Mouse (Mus musculus): ENCODE measurements around the gene Apba3. TPM values are rescaled to one million over a fixed set of nuclear protein-coding genes. Genes with fewer than 3 reads are reported as not detected.
A peak's percentile ranks its signal among the peaks of the same experiment; 100 is the strongest.

The Apba3 gene
- polyA plus RNA-seq, 1 experiment from 2014 or later: 57.2 TPM

GRCm38 (mm10) chr10:81257158-81258039 lies 9.4 kb upstream of the Apba3 start:
- WGBS: 3% methylated on average over 62 of the region's 62 CpGs
- Histone ChIP-seq H3K27me3 (replicated peaks; ENCODE audit: low read depth, poor library complexity, severe bottlenecking) (peaks cover 89% of the 10 kb centered on the region), H3K27ac (replicated peaks) (peak overlapping the region; percentile 48; the same call in 1 of the 2 replicates)

GRCm38 (mm10) chr10:81259225-81259884 lies 7.4 kb upstream of the Apba3 start:
- Histone ChIP-seq H3K27ac (replicated peaks) (no peak overlapping the region; the same call in 1 of the 2 replicates), H3K4me1 (peaks cover 26% of the 10 kb centered on the region), H3K9me3 (no peaks in the 10 kb centered on the region), H3K27me3 (replicated peaks; ENCODE audit: low read depth, poor library complexity, severe bottlenecking) (peaks cover 69% of the 10 kb centered on the region), H3K36me3 (replicated peaks) (peaks cover 38% of the 10 kb centered on the region), H3K4me3 (peak overlapping the region; percentile 11; the same call in 1 of the 2 replicates)
- 53% methylated on average over 21 of the region's 21 CpGs for WGBS
- no peak for DNase-seq (ENCODE audit: low spot score)

More at GRCm38 (mm10) chr10:81257158-81258039, 9.4 kb upstream of the Apba3 start:
- peak; percentile 64 for DNase-seq (ENCODE audit: low spot score)
- Histone ChIP-seq H3K4me3 (peak overlapping the region; percentile 62), H3K9me3 (no peaks in the 10 kb centered on the region), H3K4me1 (peaks cover 37% of the 10 kb centered on the region), H3K36me3 (replicated peaks) (peaks cover 18% of the 10 kb centered on the region)

- peaks cover 52% of the 10 kb centered on the region for H3K27me3 ChIP-seq (replicated peaks; ENCODE audit: low read depth, poor library complexity, severe bottlenecking)
Observed at GRCm38 (mm10) chr10:81261025-81261424, 5.7 kb upstream of the Apba3 start.

DNA sequence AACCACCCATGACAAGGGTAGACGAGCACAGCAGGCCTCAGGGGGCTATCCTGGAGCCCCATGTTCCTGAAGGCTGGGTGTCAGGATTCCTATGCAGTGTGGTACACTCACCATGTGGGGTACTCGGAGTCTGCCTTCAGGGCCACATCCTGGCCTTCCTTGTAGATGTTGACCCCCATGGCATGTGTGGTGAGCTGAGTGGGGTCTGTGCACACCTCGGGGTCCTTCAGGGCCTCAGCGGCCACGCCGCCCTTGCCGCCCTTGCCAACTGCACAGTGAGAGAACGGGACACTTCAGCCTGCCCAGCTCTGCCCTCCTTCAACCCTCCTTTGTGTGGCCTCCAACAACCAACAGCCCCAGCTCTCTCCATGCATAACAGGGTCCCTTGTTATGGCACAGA lies 1.2 kb upstream of the Apba3 start:
- peaks cover 64% of the 10 kb centered on the region for H3K36me3 ChIP-seq (replicated peaks)
- peaks cover 24% of the 10 kb centered on the region for H3K4me1 ChIP-seq
- WGBS: 93% methylated on average over 8 of the region's 8 CpGs
- H3K27me3 ChIP-seq (replicated peaks; ENCODE audit: low read depth, poor library complexity, severe bottlenecking): peaks cover 7% of the 10 kb centered on the region
- H3K4me3 ChIP-seq: peak overlapping the region; percentile 68
- no peak for DNase-seq (ENCODE audit: low spot score)
- H3K9me3 ChIP-seq: no peaks in the 10 kb centered on the region
- no peak overlapping the region for H3K27ac ChIP-seq (replicated peaks)

More at GRCm38 (mm10) chr10:81261025-81261424, 5.7 kb upstream of the Apba3 start:
- DNase-seq (ENCODE audit: low spot score): no peak
- no peaks in the 10 kb centered on the region for H3K9me3 ChIP-seq
- no peak overlapping the region for H3K4me3 ChIP-seq
- peaks cover 36% of the 10 kb centered on the region for H3K4me1 ChIP-seq
- H3K36me3 ChIP-seq (replicated peaks): peaks cover 52% of the 10 kb centered on the region
- H3K27ac ChIP-seq (replicated peaks): no peak overlapping the region
- 84% methylated on average over 4 of the region's 4 CpGs for WGBS

- WGBS: 5% methylated on average over 23 of the region's 23 CpGs
- H3K27ac ChIP-seq (replicated peaks): peak overlapping the region; percentile 85
- peaks cover 66% of the 10 kb centered on the region for H3K36me3 ChIP-seq (replicated peaks)
Observed at GRCm38 (mm10) chr10:81268056-81268455, 1.3 kb downstream of the Apba3 start.

DNA sequence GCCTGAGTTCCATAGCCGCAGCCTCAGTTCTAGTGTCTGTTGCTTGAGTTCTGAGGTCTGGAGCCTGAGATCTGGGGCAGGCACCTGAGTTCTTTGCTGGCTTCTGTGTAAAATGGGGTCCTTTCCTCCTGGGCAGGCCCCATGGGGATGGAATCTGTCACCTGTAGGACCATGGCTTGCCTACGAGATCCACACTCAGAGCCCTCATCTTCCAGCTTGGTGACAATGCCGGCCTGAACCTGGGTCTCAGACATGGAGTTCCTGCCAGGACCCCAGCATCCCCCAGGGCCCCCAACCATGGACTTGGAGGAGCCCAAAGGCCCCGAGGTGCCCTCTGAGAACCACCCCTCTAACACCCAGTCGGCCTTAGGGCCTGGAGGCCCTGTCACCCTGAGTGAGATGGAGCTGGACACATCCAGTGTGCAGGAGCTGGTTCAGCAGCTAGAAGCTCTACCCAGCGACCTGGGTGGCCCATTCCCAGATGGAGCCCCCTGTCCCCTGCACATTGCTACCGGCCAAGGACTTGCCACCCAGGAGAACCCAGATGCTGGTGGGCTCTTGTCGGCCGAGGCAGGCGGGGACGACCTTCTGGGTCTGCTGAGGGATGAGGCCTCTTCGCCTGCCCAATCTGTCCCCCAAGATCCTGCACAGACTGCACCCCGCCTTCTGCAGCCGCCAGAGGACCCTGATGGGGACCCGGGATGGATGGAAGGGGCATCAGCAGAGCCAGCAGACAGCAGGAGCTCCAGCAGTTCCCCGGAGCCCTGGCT lies 2.1 kb downstream of the Apba3 start:
- Histone ChIP-seq H3K4me3 (peak overlapping the region; percentile 75), H3K36me3 (replicated peaks) (peaks cover 66% of the 10 kb centered on the region), H3K27ac (replicated peaks) (peak overlapping the region; percentile 85), H3K27me3 (replicated peaks; ENCODE audit: low read depth, poor library complexity, severe bottlenecking) (no peaks in the 10 kb centered on the region), H3K4me1 (peaks cover 24% of the 10 kb centered on the region), H3K9me3 (no peaks in the 10 kb centered on the region)
- DNase-seq (ENCODE audit: low spot score): no peak
- 83% methylated on average over 16 of the region's 16 CpGs for WGBS

More at GRCm38 (mm10) chr10:81268056-81268455, 1.3 kb downstream of the Apba3 start:
- Histone ChIP-seq H3K4me1 (peaks cover 24% of the 10 kb centered on the region), H3K9me3 (no peaks in the 10 kb centered on the region), H3K27me3 (replicated peaks; ENCODE audit: low read depth, poor library complexity, severe bottlenecking) (no peaks in the 10 kb centered on the region), H3K4me3 (peak overlapping the region; percentile 75)
- DNase-seq (ENCODE audit: low spot score): peak; percentile 78

GRCm38 (mm10) chr10:81272356-81272755 lies 5.6 kb downstream of the Apba3 start:
- Histone ChIP-seq H3K27ac (replicated peaks) (no peak overlapping the region), H3K4me3 (no peak overlapping the region), H3K36me3 (replicated peaks) (peaks cover 63% of the 10 kb centered on the region), H3K9me3 (no peaks in the 10 kb centered on the region), H3K4me1 (peaks cover 15% of the 10 kb centered on the region), H3K27me3 (replicated peaks; ENCODE audit: low read depth, poor library complexity, severe bottlenecking) (0 out of 2 replicates have a peak, but pooled peaks cover 4% of the 10 kb centered on the region)
- DNase-seq (ENCODE audit: low spot score): no peak
- WGBS: 95% methylated on average over 21 of the region's 21 CpGs

GRCm38 (mm10) chr10:81273842-81274241 lies 7.1 kb downstream of the Apba3 start:
- no peak for DNase-seq (ENCODE audit: low spot score)
- Histone ChIP-seq H3K36me3 (replicated peaks) (peaks cover 68% of the 10 kb centered on the region), H3K9me3 (no peaks in the 10 kb centered on the region), H3K27ac (replicated peaks) (no peak overlapping the region), H3K4me3 (no peak overlapping the region; the same call in 1 of the 2 replicates), H3K27me3 (replicated peaks; ENCODE audit: low read depth, poor library complexity, severe bottlenecking) (0 out of 2 replicates have a peak, but pooled peaks cover 9% of the 10 kb centered on the region), H3K4me1 (peaks cover 6% of the 10 kb centered on the region)
- 95% methylated on average over 19 of the region's 19 CpGs for WGBS

DNA sequence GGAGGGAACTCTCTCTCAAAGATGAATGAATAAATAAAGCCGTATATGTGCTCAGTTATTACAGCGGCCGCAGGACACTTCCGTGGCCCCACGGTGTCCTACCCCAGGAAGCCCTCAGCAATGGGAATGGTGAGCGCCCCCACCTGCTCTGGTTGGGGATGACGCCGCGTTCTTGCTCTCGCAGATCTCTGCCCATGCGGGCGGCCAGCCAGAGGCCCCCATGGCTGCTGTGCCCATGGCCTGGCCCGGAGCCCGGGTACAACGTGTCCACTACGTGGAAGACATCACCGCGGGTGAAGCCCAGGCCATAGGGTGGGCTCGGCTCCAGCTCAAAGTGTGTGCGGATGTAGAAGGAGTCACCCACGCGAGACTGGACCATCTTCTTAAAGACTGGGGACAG lies 10.9 kb downstream of the Apba3 start:
- 80% methylated on average over 22 of the region's 22 CpGs for WGBS
- Histone ChIP-seq H3K27ac (replicated peaks) (no peak overlapping the region), H3K4me3 (no peak overlapping the region), H3K27me3 (replicated peaks; ENCODE audit: low read depth, poor library complexity, severe bottlenecking) (peaks cover 41% of the 10 kb centered on the region), H3K36me3 (replicated peaks) (peaks cover 38% of the 10 kb centered on the region), H3K9me3 (no peaks in the 10 kb centered on the region), H3K4me1 (peaks cover 14% of the 10 kb centered on the region)
- DNase-seq (ENCODE audit: low spot score): no peak

- Histone ChIP-seq H3K27ac (replicated peaks) (no peak overlapping the region; the same call in 1 of the 2 replicates), H3K4me1 (peaks cover 26% of the 10 kb centered on the region), H3K36me3 (replicated peaks) (peaks cover 19% of the 10 kb centered on the region; the same call in 1 of the 2 replicates), H3K4me3 (0 out of 2 replicates have a peak overlapping the region, but pooled peaks have one; percentile 32), H3K9me3 (no peaks in the 10 kb centered on the region), H3K27me3 (replicated peaks; ENCODE audit: low read depth, poor library complexity, severe bottlenecking) (peaks cover 59% of the 10 kb centered on the region)
- no peak for DNase-seq (ENCODE audit: low spot score)
- 47% methylated on average over 10 of the region's 10 CpGs for WGBS
Observed at GRCm38 (mm10) chr10:81279496-81279895, 12.7 kb downstream of the Apba3 start.

- Histone ChIP-seq H3K27me3 (replicated peaks; ENCODE audit: low read depth, poor library complexity, severe bottlenecking) (peaks cover 88% of the 10 kb centered on the region), H3K27ac (replicated peaks) (peak overlapping the region; percentile 42; the same call in 1 of the 2 replicates), H3K4me1 (peaks cover 52% of the 10 kb centered on the region), H3K9me3 (no peaks in the 10 kb centered on the region), H3K36me3 (replicated peaks) (peaks cover 5% of the 10 kb centered on the region; the same call in 1 of the 2 replicates), H3K4me3 (peak overlapping the region; percentile 63)
- DNase-seq (ENCODE audit: low spot score): peak; percentile 47
- WGBS: 53% methylated on average over 6 of the region's 6 CpGs
Observed at GRCm38 (mm10) chr10:81284189-81284588, 17.4 kb downstream of the Apba3 start.

GRCm38 (mm10) chr10:81284719-81285118 lies 18.0 kb downstream of the Apba3 start:
- peaks cover 88% of the 10 kb centered on the region for H3K27me3 ChIP-seq (replicated peaks; ENCODE audit: low read depth, poor library complexity, severe bottlenecking)
- H3K9me3 ChIP-seq: no peaks in the 10 kb centered on the region

More at GRCm38 (mm10) chr10:81284719-81285118, 18.0 kb downstream of the Apba3 start:
- H3K4me1 ChIP-seq: peaks cover 50% of the 10 kb centered on the region
- peak overlapping the region; percentile 63 for H3K4me3 ChIP-seq
- DNase-seq (ENCODE audit: low spot score): peak; percentile 67
- WGBS: 8% methylated on average over 17 of the region's 17 CpGs
- H3K27ac ChIP-seq (replicated peaks): peak overlapping the region; percentile 78
- peaks cover 5% of the 10 kb centered on the region; the same call in 1 of the 2 replicates for H3K36me3 ChIP-seq (replicated peaks)

Measured in embryonic facial prominence, embryonic 10.5 days (tissue).